Mouse (Mus musculus): ENCODE data around the gene Morn3.

GRCm38 (mm10) chr5:123079568-123079967 is 32.8 kb upstream of the Morn3 start:
- TF ChIP-seq CTCF (IDR thresholded peaks at IDR 0.05; ENCODE audit: low read depth) (no peak), EP300 (optimal IDR thresholded peaks at IDR 0.05) (no peak)
